Mouse (Mus musculus) layer of hippocampus, adult 18-20 months (tissue): Measurements from ENCODE around the gene Cfap299. TPM values are rescaled to one million over a fixed set of nuclear protein-coding genes. Genes with fewer than 3 reads are reported as not detected.

Experiments
- DNase-seq, 2 experiments: peaks; one replicate each; pipeline ENCODE4 v3.0.0; 2022; ENCODE audit warnings: low spot score in 2 of 2
- total RNA-seq, 2 experiments: library from RNA; stranded (reverse); gene quantifications; 2 replicates each; pipeline ENCODE4 v1.2.3; 2021

Cfap299 gene
- total RNA-seq, 2 experiments from 2014 or later: 0.41 to 0.89 TPM

DNA sequence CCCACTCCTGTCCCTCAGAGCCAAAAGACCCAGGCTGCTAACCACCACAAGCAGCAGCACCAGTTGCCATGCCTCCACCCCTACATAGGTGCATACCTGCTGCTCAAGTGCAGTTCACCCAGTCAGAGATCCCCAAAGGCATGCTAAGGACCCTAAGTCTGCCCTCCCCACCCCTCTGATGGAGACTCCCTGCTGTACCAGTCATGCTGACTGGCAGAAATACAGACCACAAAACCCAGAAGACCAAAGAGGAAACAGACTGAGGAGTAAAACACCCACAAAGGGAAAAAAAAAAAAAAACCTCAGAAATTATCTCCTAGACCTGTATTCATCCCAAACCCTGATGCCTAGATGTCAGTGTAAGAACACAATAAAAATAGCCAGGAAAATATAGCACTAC is 256.8 kb downstream of the Cfap299 start:
- no peak for DNase-seq

DNA sequence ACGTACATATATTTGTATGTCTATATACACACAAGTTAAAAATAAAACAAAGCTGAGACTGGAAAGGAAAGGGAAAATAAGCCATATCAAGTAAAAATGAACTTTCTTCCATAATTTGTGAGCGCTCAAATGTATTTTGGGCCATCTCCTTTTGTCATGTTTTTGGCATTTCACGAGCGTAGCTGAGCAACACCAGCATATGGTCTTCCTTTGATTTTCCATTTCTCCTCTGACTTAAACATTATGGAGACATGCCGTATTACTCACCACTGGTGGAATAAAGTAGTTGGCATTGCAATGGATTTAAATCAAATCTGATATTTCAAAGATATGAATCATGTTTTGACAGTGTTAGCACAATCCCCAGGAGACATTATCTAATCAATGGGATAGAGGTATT is 284.4 kb downstream of the Cfap299 start:
- peak in 1 of 2 experiments; percentile 20 for DNase-seq

DNA sequence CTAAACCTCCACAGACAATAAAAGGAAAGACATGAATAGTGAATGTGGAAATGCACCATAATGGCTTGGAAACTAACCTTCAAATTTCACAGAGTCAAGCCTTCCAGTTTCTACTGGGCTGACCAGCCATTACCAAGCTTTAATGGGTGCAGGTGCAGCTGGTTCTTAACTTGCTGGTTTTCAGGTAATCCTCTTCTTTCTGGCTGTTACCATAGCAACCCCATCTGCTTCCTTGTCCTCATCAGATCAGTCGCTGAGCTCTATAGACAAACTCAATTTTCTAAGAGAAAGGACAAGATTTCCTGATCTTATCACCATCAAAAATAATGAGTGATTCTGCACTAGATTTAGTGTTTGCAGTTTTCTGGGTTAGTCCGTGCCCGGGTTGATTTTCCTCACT is 287.8 kb downstream of the Cfap299 start:
- no peak for DNase-seq

DNA sequence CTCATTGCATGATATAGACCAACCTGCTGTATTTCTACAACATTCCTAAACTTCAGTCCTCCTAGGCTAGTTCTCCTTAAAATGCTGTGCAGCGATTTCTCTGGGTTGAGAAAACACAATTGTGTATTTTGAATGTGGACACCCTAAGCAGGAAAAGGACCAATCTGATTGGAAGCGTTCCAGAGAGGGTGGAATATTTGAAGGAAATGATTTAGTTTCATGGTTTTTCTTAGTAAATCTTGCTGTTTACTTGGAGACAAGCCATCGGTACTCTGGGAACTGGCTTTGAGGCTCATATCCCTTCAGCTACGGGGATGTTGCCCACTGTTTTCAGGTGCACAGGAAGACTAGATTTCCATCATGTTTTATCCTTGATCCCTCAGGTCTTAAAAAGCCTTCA is 288.3 kb downstream of the Cfap299 start:
- DNase-seq: no peak

DNA sequence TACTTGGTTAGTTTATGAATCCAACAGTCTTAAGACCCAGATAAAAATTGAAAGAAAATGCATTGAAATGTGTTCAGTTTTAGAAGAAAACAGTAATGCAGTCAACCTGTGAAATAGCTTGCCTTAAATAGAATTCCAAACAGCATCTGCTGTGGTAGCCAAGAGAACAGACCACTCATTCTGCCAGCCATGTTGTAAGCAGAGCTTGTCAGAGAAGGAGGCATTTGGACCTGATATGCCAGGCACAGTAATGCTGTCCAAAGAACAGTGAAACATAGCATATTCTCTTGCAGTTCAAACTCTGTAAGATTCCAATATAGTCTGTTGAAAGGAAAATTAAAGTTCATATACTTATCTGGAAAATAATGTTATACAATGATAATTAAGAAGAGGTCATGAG is 321.2 kb downstream of the Cfap299 start:
- no peak for DNase-seq

DNA sequence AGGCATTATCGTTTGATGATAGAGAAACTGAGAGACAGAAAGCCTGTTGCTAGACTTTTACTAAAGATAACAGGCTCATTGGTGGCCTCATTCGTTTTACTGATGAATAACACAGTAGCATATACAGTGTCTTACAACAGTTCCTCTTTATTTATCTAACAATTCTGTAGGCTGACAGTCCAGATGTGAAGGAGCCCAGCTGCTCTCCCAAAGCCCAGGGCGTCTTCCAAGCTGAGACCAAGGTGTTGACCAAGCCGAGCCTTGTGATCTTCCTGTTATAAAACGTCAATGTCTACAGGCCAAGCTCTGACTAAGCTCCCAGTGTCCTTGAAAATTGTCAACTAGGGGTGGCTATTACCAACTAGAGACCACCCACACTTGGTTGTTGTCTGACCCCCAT is 321.9 kb downstream of the Cfap299 start:
- no peak for DNase-seq

DNA sequence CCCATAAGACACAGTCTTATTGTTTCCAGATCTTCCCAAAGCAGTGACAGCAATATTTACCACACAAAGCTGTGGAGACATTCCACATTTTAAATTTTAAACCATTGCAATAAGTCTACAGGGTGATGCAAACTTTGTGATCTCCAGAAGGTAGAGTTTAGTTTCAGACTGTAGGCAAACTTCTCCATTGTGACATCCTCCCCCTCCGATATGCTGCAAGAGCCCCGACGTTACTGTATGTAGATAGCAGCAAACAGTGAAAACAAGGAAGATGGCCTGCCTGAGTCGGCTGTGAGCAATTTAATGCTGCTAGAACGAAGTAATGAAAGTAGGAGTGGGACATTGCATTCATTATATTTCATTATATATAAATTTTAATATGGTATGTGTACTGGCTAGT is 359.1 kb downstream of the Cfap299 start:
- no peak for DNase-seq

DNA sequence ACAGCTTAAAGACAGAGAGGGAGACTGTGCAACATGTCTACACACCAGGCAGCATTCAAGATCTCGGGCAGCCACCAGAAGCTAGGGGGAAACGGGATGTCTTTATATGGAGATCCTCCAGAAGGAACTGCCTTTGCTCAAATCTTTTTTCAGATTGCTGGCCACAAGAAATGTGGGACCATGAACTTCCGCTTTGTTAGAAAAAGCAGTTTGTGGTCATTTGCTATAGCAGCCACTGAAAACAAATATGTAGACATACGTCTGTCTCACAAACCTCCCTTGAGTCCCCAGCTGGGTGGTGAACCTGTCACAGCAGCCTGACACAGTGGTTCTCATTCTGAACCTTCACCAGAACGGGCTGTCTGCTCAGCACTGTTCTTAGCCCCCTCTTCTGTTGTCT is 363.0 kb downstream of the Cfap299 start:
- DNase-seq: no peak

DNA sequence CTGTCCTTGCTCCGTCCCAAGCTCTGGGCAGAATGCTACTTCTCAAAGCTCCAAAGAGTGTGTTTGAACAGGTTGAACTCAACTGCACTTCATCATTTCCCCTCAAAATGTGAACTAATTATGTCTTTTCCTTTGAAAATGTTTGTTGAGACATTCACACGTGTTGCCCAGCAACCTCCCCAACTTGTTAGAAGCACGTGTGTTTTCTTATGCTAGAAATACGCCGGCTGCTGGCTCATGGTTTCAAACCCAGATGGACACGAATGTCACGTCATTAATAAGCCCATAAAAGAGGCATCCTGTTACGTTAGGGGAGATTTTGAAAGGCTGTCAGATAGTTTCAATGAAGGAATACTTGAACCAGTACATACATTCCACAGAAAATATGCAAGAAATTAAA is 367.2 kb downstream of the Cfap299 start:
- DNase-seq: peak in 1 of 2 experiments; percentile 9

DNA sequence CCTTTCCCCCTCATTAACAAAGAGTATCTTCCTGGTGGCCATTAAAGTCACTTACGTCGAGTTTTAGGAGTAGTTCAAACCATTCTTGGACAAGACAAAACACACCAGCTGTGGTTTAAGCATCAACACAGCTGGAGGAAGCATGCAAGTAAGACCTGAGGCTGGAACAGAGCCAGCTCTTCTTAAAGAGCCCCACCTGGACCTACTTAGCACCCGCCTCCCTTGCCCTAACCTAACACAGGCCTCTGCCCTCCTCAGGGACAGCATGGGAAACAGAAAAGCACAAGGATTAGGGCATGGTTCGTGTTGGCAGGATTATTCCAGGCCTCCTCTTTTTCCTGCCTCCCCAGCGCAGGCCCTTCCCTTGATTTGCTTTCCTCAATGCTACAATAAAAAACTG is 374.9 kb downstream of the Cfap299 start:
- no peak for DNase-seq

DNA sequence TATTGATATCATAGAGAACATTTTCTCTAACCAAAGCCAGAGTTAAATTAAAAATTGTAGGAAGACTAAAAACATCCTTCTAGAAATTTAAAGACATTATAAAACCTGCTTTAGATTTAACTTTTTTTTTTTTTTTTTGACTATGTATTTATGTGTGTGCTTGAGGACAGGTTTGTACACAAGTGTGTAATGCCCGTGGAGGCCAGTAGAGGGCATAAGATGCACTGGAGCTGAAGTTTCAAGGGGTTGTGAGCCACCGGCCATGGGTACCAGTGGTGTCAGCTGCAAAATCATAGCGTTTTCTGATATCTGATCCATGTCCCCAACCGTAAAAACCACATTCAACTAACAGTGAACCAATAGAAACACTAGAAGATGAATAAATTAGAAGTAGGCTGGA is 377.5 kb downstream of the Cfap299 start:
- no peak for DNase-seq

DNA sequence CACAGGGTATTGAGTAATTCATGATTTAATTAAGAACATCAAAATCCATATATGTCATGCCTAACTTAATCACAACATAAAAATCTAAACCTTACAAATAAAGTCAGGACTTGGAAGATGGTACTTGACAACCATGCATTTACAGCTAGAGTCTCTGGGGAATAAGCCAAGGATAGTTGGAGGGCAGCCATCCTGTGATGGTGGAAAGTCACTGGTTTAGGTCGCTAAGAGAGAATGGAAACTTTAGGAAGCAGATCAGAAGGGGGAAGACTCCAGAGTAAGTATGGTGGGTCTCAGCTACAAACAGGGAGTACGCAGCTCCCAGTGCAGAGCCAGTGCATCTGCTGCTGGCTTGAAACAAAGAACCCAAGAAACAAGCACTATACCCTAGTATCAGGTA is 386.3 kb downstream of the Cfap299 start:
- DNase-seq: no peak

DNA sequence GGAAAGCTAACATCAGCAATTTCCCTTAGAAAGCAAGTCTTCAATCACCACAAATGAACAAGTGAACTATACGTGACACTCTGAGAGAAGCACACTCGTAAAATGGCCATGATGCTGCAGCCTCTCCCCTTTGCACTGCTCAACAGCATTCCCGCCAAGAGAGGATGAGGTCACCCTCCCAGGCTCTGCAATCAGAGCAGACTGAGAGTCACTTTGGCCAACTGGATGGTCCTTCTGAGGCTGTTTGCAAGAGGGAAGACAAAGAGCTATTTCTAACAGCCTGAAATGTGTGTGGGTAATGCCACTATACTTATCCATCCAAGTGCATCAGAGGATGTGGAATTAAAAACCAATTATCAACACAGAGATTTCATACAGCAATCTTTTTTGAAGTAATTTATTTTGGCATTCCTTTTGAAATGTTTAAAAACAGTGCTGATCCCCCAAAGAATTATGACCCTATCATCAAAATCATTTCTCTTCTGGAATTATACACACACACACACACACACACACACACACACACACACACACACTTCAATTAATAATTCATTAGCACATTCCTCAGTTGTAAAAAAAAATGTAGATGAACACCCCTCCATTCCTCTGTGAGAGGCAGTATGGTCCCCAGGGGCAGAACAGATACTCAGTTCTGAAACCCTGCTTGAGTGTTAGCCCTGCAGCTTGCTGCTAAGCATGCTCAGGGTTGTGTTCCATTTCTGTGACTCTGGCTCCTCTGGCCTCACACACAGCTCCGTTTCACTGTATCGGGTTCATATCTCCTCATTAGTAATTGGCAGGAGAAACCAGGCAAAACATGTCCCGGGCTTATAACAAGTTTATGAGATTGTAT is 403.3 kb downstream of the Cfap299 start:
- no peak for DNase-seq

DNA sequence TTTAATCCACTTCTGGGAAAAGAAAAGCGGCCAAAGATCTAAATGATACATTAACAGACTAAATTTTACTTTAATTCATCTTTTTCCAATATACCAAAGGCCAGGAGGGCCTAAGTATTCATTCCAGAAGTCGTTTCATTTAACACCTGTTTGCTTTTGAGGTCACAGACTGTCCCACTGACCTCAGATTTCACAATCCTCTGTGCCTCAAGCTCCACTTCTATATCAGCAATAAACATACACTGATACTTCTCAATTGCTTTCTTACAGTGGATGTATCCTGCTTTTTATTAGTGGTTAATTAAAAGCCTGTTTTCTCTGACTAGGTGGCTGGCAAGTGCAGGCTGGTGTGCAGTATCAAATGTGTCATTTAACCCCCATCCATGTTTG is 403.9 kb downstream of the Cfap299 start:
- no peak for DNase-seq

DNA sequence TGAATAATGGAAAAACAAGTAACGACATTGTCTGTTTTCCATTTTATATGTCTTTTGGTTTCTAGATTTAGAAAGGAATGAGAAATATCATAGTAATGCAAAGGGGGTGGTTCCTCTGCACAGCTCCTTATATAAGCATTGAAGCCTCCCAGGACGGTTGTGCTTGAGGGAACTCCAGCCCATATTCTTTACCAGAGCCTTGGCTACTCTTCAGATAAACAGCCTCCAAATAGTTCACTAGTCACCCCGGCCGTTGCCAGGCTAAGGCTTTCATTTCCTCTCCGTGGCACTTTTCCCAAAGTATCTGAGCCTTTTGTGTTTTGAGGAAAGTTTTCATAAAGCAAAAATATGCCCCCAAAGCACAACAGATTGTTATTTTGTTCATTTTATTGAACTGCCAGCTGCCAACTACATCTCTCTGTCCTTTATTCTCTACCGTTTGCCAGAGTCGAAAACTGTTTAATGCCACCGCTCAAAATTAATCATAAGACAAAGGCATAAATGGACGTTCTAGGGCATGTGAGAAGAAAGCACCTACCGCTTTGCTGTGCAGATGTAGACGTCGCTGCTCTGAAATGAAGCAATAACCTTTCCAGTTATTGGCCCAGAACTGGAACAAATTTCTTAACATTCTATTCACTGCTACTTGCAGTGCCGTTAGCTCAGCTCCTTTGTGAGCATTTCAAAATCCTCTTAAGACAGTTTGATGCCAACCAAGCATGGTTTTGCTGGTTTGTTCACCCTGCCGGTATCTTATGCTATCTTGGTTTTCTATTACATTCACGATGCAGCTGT is 433.0 kb downstream of the Cfap299 start:
- DNase-seq: peak in 1 of 2 experiments; percentile 42

DNA sequence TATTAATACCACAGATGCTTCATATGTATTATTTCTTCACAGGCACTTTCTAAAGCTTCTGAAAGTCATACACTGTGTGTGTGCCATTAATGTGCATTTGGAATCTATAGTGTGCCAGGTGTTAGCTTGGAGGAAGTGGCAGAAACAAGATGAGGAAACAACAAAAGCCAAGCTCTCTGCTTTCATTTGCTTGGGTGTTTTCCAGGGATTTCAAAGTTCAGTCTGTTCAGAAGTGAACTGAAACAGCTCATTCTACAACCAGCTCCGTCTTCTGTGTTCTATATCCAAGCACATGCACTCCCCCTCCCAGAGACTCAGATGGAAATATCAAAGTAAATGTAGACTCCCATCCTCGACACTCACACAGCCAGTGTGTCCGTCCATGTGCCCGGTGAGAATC is 449.5 kb downstream of the Cfap299 start:
- no peak for DNase-seq

DNA sequence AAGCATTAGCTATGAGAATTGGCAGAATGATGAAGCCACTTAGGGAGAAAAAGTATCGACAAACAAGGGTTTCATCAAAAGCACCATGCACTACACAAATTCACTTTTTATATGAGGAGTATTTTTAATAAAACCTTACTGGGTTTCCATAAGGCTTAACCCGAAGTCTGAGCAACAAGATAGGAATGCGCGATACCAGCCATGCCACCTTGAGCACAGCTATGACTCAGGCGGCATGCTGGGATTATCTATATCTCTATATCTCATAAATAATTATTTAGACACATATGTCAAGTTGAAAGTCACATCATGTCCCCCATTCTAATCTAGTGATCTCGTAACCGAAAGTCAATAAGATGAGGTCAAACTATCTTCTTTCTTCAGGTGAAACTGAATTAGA is 453.0 kb downstream of the Cfap299 start:
- no peak for DNase-seq

DNA sequence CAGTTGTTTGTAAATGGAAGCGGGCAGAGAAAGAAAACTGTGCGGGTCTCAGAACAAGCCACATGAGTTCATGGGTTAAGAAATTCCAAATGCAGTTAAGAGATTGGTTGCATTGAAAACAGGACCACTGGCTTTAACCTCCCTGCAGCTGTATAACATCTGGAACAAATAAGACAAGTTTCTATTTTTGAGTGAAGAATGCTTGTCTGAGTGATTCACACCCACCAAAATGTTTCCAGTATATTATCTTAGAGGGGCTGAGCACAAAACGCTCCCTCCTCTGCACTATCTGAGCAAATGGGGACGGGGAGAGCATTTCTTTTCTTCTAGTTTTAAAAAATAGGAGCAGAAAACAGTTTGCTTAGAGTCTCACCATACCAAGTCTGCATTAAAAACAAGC is 458.6 kb downstream of the Cfap299 start:
- DNase-seq: no peak

DNA sequence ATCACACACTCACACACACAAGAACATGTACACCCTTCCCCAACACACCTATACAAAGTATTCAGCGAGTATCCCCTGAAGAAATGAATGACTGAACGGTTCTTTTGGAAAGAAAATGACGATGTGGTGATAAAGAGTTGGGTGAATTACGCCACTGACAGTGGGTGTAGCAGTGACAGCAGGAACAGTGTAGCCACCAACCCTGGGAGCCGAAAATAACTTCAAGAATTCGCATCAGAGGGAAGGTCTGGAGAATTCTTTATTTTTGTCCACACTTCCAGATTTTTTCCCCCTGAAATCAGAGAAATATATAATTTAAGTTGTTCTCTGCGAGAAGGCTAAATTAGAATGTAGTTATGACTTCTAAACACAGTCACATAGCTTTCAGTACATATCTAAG is 459.5 kb downstream of the Cfap299 start:
- DNase-seq: no peak

DNA sequence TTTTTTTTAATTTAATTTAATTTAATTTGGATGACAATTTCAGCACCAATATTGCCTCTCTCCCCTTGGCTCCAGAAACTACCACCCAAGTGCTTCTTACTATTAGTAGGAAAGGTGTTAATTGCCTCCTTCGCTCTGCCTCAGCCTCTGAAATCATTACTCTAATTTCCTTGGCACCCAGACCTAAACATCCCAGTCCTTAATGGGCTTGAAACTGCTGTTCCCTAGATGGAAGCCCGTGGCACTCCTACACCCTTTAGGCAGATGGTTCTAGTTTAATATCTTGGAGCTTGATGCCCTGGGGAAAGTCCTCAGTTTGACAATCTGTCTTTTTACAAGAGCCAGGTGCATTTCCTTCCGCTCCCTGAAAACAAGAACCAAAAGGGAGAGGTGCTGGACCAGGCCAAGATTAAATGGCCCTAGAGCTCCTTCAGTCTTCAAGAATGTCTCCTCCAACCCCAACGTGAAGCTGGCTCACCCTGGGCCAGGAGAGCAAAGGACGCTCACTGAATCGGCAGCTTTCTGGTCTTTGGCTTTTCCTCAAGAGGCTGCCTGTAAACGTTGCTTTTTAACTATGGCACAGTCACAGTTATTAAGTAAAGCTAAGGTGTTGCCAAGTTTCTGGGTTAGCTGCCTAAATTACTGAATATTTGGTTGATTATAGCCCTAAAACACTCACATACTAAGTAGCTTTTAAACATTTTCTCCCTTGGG is 461.9 kb downstream of the Cfap299 start:
- DNase-seq: no peak

DNA sequence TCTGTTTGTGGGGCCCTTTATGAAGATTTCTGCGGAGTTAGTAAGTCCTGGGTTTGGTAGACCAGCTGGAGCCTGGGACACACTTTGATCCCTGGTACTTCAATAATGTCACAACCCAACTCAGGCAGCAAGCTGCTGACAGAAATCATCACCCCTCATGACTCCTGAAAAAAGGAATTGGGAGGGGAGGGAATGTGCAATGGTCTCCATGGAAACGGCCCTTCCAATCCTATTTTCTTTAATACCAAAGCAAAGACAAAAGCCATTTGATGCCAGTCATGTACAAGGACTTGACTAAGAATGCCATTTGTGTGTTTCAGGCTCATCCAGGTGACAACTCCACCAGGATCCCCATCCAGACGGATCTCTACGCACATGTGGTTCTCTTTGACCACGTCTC is 472.4 kb downstream of the Cfap299 start:
- DNase-seq: no peak

DNA sequence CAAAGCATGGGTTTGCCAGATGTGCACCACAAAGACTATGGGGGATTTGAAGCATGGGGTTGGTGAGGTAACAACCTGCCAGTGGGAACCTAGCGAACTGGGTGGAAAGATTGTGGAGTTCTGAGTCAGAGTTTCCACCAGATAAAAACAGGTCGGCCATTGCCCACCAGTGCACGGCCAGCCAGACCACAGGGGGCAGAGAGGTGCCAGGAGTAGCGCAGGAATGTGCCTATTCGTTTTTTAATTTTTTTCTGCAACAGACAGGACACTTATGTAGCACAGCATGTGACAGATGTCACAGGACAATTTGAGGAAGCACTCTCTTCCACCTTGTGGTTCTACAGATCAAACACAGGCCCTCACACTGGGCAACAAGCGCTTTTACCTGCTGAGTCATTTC is 475.7 kb downstream of the Cfap299 start:
- no peak for DNase-seq
